Mouse (Mus musculus) forebrain, embryonic 13.5 days (tissue): ENCODE data around the gene Frzb. TPM values are rescaled to one million over a fixed set of nuclear protein-coding genes. Genes with fewer than 3 reads are reported as not detected.

ENCODE experiments used
- ATAC-seq: fragments of 200-750 bp; cut with Nextera tagmentation; 2 replicates; pipeline ENCODE4 v1.8.0; 2017
- H3K27ac ChIP-seq: fragments of 300-500 bp; sonication (generic); 2 replicates; pipeline ENCODE4 v1.5.1; 2015; ENCODE audit warnings: inconsistent platforms, mild to moderate bottlenecking, moderate library complexity
- H3K27me3 ChIP-seq: fragments of 300-500 bp; sonication (generic); 2 replicates; pipeline ENCODE4 v1.6.1; 2015; ENCODE audit warnings: mild to moderate bottlenecking, inconsistent platforms
- H3K36me3 ChIP-seq: fragments of 300-500 bp; sonication (generic); 2 replicates; pipeline ENCODE4 v1.6.1; 2015; ENCODE audit warnings: mild to moderate bottlenecking, inconsistent platforms; ENCODE audit not compliant: poor library complexity, severe bottlenecking
- H3K4me1 ChIP-seq: fragments of 300-500 bp; sonication (generic); 2 replicates; pipeline ENCODE4 v1.6.1; 2015; ENCODE audit warnings: inconsistent platforms
- H3K4me2 ChIP-seq: fragments of 300-500 bp; sonication (generic); 2 replicates; pipeline ENCODE4 v1.6.1; 2015; ENCODE audit warnings: inconsistent platforms, mild to moderate bottlenecking, moderate library complexity
- H3K4me3 ChIP-seq: fragments of 300-500 bp; sonication (generic); 2 replicates; pipeline ENCODE4 v1.5.1; 2015; ENCODE audit warnings: mild to moderate bottlenecking, inconsistent platforms
- H3K9ac ChIP-seq: fragments of 300-500 bp; sonication (generic); 2 replicates; pipeline ENCODE4 v1.6.1; 2015; ENCODE audit warnings: mild to moderate bottlenecking, inconsistent platforms
- H3K9me3 ChIP-seq: fragments of 300-500 bp; sonication (generic); replicated peaks from 2 replicates; pipeline ENCODE4 v1.6.1; 2016; ENCODE audit warnings: inconsistent platforms
- WGBS: fragments of 180-500 bp; shearing (Covaris S2); methylation state at CpG from one replicate; pipeline ENCODE4 v1.1.7; 2015; 5-methylcytosine and 5-hydroxymethylcytosine counted together
- polyA plus RNA-seq: library from polyadenylated mRNA; unstranded; fragments of >200 nt; fragmentation: Nextera tagmentation; extraction: Ambion mirVana; gene quantifications from 2 replicates; pipeline ENCODE4 v1.2.1, GENCODE M21; 2015

Gene Frzb
- polyA plus RNA-seq, 1 experiment from 2014 or later: 4.0 TPM

- Histone ChIP-seq H3K36me3 (no peaks in the 10 kb centered on the region), H3K4me3 (no peak overlapping the region), H3K27ac (no peak overlapping the region), H3K9ac (no peak overlapping the region), H3K4me2 (no peak overlapping the region), H3K4me1 (no peaks in the 10 kb centered on the region), H3K27me3 (no peaks in the 10 kb centered on the region), H3K9me3 (0 out of 2 replicates have a peak, but pooled peaks cover 5% of the 10 kb centered on the region)
- ATAC-seq: no peak
These were observed 72.5 kb downstream of the Frzb start for GRCm38 (mm10) chr2:80374892-80375291.

DNA sequence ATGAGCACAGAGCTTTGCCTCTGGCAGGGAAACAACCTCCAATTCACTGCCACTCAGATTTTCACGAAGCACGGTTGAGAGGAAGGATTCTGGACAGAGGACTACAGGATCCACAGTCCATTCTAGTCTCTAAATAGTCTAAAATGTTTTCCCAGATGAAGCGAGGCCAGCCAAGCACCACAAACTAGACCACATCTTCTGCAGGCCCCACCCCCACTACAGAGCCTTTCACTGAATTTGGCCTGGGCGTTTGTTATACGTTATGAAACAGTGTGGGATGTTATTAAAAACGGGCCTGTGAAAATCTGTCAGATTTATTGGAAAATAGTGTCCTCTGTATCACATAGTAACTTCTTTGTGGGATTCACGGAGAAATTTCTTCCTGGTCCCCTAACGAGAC, 76.0 kb downstream of the Frzb start:
- no peak overlapping the region for H3K4me3 ChIP-seq
- no peaks in the 10 kb centered on the region for H3K36me3 ChIP-seq
- no peaks in the 10 kb centered on the region for H3K4me1 ChIP-seq
- no peaks in the 10 kb centered on the region for H3K27me3 ChIP-seq
- H3K9ac ChIP-seq: no peak overlapping the region
- 82% methylated on average over 8 of the region's 8 CpGs for WGBS
- no peaks in the 10 kb centered on the region for H3K9me3 ChIP-seq
- no peak overlapping the region for H3K27ac ChIP-seq
- H3K4me2 ChIP-seq: no peak overlapping the region
- no peak for ATAC-seq

Other genes starting within 250 kb of the Frzb start
- gene Prdx6b, start 155.2 kb downstream of the Frzb start, polyA plus RNA-seq: not detected in 2 replicates
- gene Dnajc10, start 132.2 kb downstream of the Frzb start, polyA plus RNA-seq: 52.8 and 59.6 TPM in 2 replicates
- gene Nckap1, start 133.8 kb upstream of the Frzb start, polyA plus RNA-seq: 58.5 and 59.5 TPM in 2 replicates
- 16.5 TPM in 2 replicates for gene Dusp19, start 169.4 kb upstream of the Frzb start, polyA plus RNA-seq
- 60.6 and 62.9 TPM in 2 replicates for gene Nup35, start 169.6 kb upstream of the Frzb start, polyA plus RNA-seq